Mouse (Mus musculus): ENCODE data around the gene Rxrb. TPM values are rescaled to one million over a fixed set of nuclear protein-coding genes. Genes with fewer than 3 reads are reported as not detected.
"Not testable (repeated sequence)": the region's sequence is repeated elsewhere in the genome, so short reads cannot be mapped to it uniquely, and the experiment has no call there.

The Rxrb gene
- polyA plus RNA-seq, 1 experiment from 2014 or later: 13.8 TPM

GRCm38 (mm10) chr17:34000150-34000537, 31.5 kb upstream of the Rxrb start, which contains the start of gene H2-K1:
Gene H2-K1 (minus strand): TSS chr17:34000347.
- Histone ChIP-seq H3K9ac (ENCODE audit: low read depth, low read length) (peak within 1 kb of the TSS; percentile 60; the same call in 1 of the 2 replicates), H3K27ac (ENCODE audit: low read depth, low read length) (no peak within 1 kb of the TSS), H3K9me3 (replicated peaks; ENCODE audit: control insufficient read depth, low read length) (no peaks in the 10 kb centered on the region), H3K4me2 (peak within 1 kb of the TSS; percentile 99), H3K4me3 (ENCODE audit: low read depth, low read length) (peak within 1 kb of the TSS; percentile 63), H3K36me3 (ENCODE audit: control insufficient read depth, insufficient read depth, low read length) (no peaks in the 10 kb centered on the region), H3K4me1 (ENCODE audit: control insufficient read depth, insufficient read depth, low read length) (no peaks in the 10 kb centered on the region; the same call in 1 of the 2 replicates), H3K27me3 (ENCODE audit: control insufficient read depth, insufficient read depth, low read length) (peaks cover 37% of the 10 kb centered on the region)
- under 1% methylated on average over 30 of the region's 30 CpGs for WGBS (ENCODE audit: insufficient replicate concordance)
- peak; percentile 57 for ATAC-seq (replicated peaks; ENCODE audit: insufficient number of reproducible peaks, low FRiP score, low TSS enrichment)

GRCm38 (mm10) chr17:34000796-34001195, 30.8 kb upstream of the Rxrb start:
- not testable (repeated sequence) for H3K27ac ChIP-seq (ENCODE audit: low read depth, low read length); H3K4me3 ChIP-seq (ENCODE audit: low read depth, low read length); H3K4me2 ChIP-seq; H3K9ac ChIP-seq (ENCODE audit: low read depth, low read length); ATAC-seq (replicated peaks; ENCODE audit: insufficient number of reproducible peaks, low FRiP score, low TSS enrichment); H3K9me3 ChIP-seq (replicated peaks; ENCODE audit: control insufficient read depth, low read length); H3K4me1 ChIP-seq (ENCODE audit: control insufficient read depth, insufficient read depth, low read length); H3K36me3 ChIP-seq (ENCODE audit: control insufficient read depth, insufficient read depth, low read length)
- WGBS (ENCODE audit: insufficient replicate concordance): 55% methylated on average over 2 of the region's 2 CpGs
- H3K27me3 ChIP-seq (ENCODE audit: control insufficient read depth, insufficient read depth, low read length): peaks cover 35% of the 10 kb centered on the region

- Histone ChIP-seq H3K4me1 (ENCODE audit: control insufficient read depth, insufficient read depth, low read length) (no peaks in the 10 kb centered on the region; the same call in 1 of the 2 replicates), H3K27ac (ENCODE audit: low read depth, low read length) (no peak overlapping the region), H3K9me3 (replicated peaks; ENCODE audit: control insufficient read depth, low read length) (no peaks in the 10 kb centered on the region), H3K4me3 (ENCODE audit: low read depth, low read length) (no peak overlapping the region), H3K9ac (ENCODE audit: low read depth, low read length) (no peak overlapping the region), H3K36me3 (ENCODE audit: control insufficient read depth, insufficient read depth, low read length) (no peaks in the 10 kb centered on the region), H3K27me3 (ENCODE audit: control insufficient read depth, insufficient read depth, low read length) (peaks cover 30% of the 10 kb centered on the region), H3K4me2 (no peak overlapping the region)
- 3% methylated on average over 5 of the region's 5 CpGs for WGBS (ENCODE audit: insufficient replicate concordance)
- no peak for ATAC-seq (replicated peaks; ENCODE audit: insufficient number of reproducible peaks, low FRiP score, low TSS enrichment)
These were observed 28.2 kb upstream of the Rxrb start for GRCm38 (mm10) chr17:34003426-34003825.

- H3K4me1 ChIP-seq (ENCODE audit: control insufficient read depth, insufficient read depth, low read length): no peaks in the 10 kb centered on the region
- WGBS (ENCODE audit: insufficient replicate concordance): 46% methylated on average over 2 of the region's 2 CpGs
- no peak overlapping the region for H3K4me2 ChIP-seq
- no peaks in the 10 kb centered on the region for H3K36me3 ChIP-seq (ENCODE audit: control insufficient read depth, insufficient read depth, low read length)
- ATAC-seq (replicated peaks; ENCODE audit: insufficient number of reproducible peaks, low FRiP score, low TSS enrichment): no peak
- H3K4me3 ChIP-seq (ENCODE audit: low read depth, low read length): no peak overlapping the region
- H3K9ac ChIP-seq (ENCODE audit: low read depth, low read length): no peak overlapping the region
- H3K27ac ChIP-seq (ENCODE audit: low read depth, low read length): no peak overlapping the region
- peaks cover 7% of the 10 kb centered on the region for H3K27me3 ChIP-seq (ENCODE audit: control insufficient read depth, insufficient read depth, low read length)
- H3K9me3 ChIP-seq (replicated peaks; ENCODE audit: control insufficient read depth, low read length): no peaks in the 10 kb centered on the region
These were observed 25.0 kb upstream of the Rxrb start for GRCm38 (mm10) chr17:34006570-34006969.

- no peaks in the 10 kb centered on the region for H3K9me3 ChIP-seq (replicated peaks; ENCODE audit: control insufficient read depth, low read length)
- H3K27ac ChIP-seq (ENCODE audit: low read depth, low read length): no peak overlapping the region
- H3K4me2 ChIP-seq: no peak overlapping the region
- no peaks in the 10 kb centered on the region for H3K4me1 ChIP-seq (ENCODE audit: control insufficient read depth, insufficient read depth, low read length)
- H3K36me3 ChIP-seq (ENCODE audit: control insufficient read depth, insufficient read depth, low read length): no peaks in the 10 kb centered on the region
- no peak for ATAC-seq (replicated peaks; ENCODE audit: insufficient number of reproducible peaks, low FRiP score, low TSS enrichment)
- no peak overlapping the region for H3K9ac ChIP-seq (ENCODE audit: low read depth, low read length)
- H3K4me3 ChIP-seq (ENCODE audit: low read depth, low read length): no peak overlapping the region
- WGBS (ENCODE audit: insufficient replicate concordance): 53% methylated on average over 5 of the region's 5 CpGs
- H3K27me3 ChIP-seq (ENCODE audit: control insufficient read depth, insufficient read depth, low read length): no peaks in the 10 kb centered on the region
These were observed 21.5 kb upstream of the Rxrb start for GRCm38 (mm10) chr17:34010156-34010555.

GRCm38 (mm10) chr17:34013436-34013835, 18.2 kb upstream of the Rxrb start:
- no peak overlapping the region for H3K9ac ChIP-seq (ENCODE audit: low read depth, low read length)
- ATAC-seq (replicated peaks; ENCODE audit: insufficient number of reproducible peaks, low FRiP score, low TSS enrichment): no peak
- H3K4me1 ChIP-seq (ENCODE audit: control insufficient read depth, insufficient read depth, low read length): no peaks in the 10 kb centered on the region

GRCm38 (mm10) chr17:34021539-34022413, 9.8 kb upstream of the Rxrb start:
- no peak overlapping the region for H3K4me2 ChIP-seq
- H3K36me3 ChIP-seq (ENCODE audit: control insufficient read depth, insufficient read depth, low read length): peaks cover 16% of the 10 kb centered on the region
- no peak overlapping the region for H3K27ac ChIP-seq (ENCODE audit: low read depth, low read length)
- H3K9ac ChIP-seq (ENCODE audit: low read depth, low read length): no peak overlapping the region
- 91% methylated on average over 23 of the region's 23 CpGs for WGBS (ENCODE audit: insufficient replicate concordance)
- no peaks in the 10 kb centered on the region for H3K27me3 ChIP-seq (ENCODE audit: control insufficient read depth, insufficient read depth, low read length)
- ATAC-seq (replicated peaks; ENCODE audit: insufficient number of reproducible peaks, low FRiP score, low TSS enrichment): no peak
- H3K4me1 ChIP-seq (ENCODE audit: control insufficient read depth, insufficient read depth, low read length): peaks cover 20% of the 10 kb centered on the region
- no peak overlapping the region for H3K4me3 ChIP-seq (ENCODE audit: low read depth, low read length)
- H3K9me3 ChIP-seq (replicated peaks; ENCODE audit: control insufficient read depth, low read length): no peaks in the 10 kb centered on the region; the same call in 1 of the 2 replicates

More at GRCm38 (mm10) chr17:34013436-34013835, 18.2 kb upstream of the Rxrb start:
- H3K4me2 ChIP-seq: no peak overlapping the region
- 89% methylated on average over 8 of the region's 8 CpGs for WGBS (ENCODE audit: insufficient replicate concordance)
- H3K27ac ChIP-seq (ENCODE audit: low read depth, low read length): no peak overlapping the region
- no peaks in the 10 kb centered on the region for H3K27me3 ChIP-seq (ENCODE audit: control insufficient read depth, insufficient read depth, low read length)
- no peaks in the 10 kb centered on the region for H3K9me3 ChIP-seq (replicated peaks; ENCODE audit: control insufficient read depth, low read length)
- H3K4me3 ChIP-seq (ENCODE audit: low read depth, low read length): no peak overlapping the region
- no peaks in the 10 kb centered on the region for H3K36me3 ChIP-seq (ENCODE audit: control insufficient read depth, insufficient read depth, low read length)

GRCm38 (mm10) chr17:34022414-34022783, 9.2 kb upstream of the Rxrb start:
- Histone ChIP-seq H3K36me3 (ENCODE audit: control insufficient read depth, insufficient read depth, low read length) (peaks cover 16% of the 10 kb centered on the region), H3K27me3 (ENCODE audit: control insufficient read depth, insufficient read depth, low read length) (no peaks in the 10 kb centered on the region), H3K4me1 (ENCODE audit: control insufficient read depth, insufficient read depth, low read length) (peaks cover 26% of the 10 kb centered on the region), H3K4me2 (no peak overlapping the region), H3K4me3 (ENCODE audit: low read depth, low read length) (no peak overlapping the region), H3K27ac (ENCODE audit: low read depth, low read length) (no peak overlapping the region), H3K9me3 (replicated peaks; ENCODE audit: control insufficient read depth, low read length) (no peaks in the 10 kb centered on the region; the same call in 1 of the 2 replicates), H3K9ac (ENCODE audit: low read depth, low read length) (no peak overlapping the region)
- WGBS (ENCODE audit: insufficient replicate concordance): 85% methylated on average over 14 of the region's 14 CpGs
- ATAC-seq (replicated peaks; ENCODE audit: insufficient number of reproducible peaks, low FRiP score, low TSS enrichment): no peak
